Mouse (Mus musculus): ENCODE measurements around the gene Klhl10.

Gene Klhl10

GRCm38 (mm10) chr11:100408076-100408834 lies 33.5 kb upstream of the Klhl10 start:
- peak; percentile 85 for DNase-seq (ENCODE audit: low read depth, low spot score)

- no peak for DNase-seq (ENCODE audit: low read depth, low spot score)
These were observed 32.8 kb upstream of the Klhl10 start for GRCm38 (mm10) chr11:100408835-100409462.

GRCm38 (mm10) chr11:100409686-100410085 lies 32.0 kb upstream of the Klhl10 start:
- no peak for DNase-seq (ENCODE audit: low read depth, low spot score)

GRCm38 (mm10) chr11:100411736-100412135 lies 30.0 kb upstream of the Klhl10 start:
- peak; percentile 63 for DNase-seq (ENCODE audit: low read depth, low spot score)

- DNase-seq (ENCODE audit: low read depth, low spot score) = no peak
These were observed 28.2 kb upstream of the Klhl10 start for GRCm38 (mm10) chr11:100413541-100413940.

GRCm38 (mm10) chr11:100414021-100414913 lies 27.4 kb upstream of the Klhl10 start, which contains the start of gene P3h4:
TSS of gene P3h4 (minus strand) at chr11:100414836.
- DNase-seq (ENCODE audit: low read depth, low spot score) = peak; percentile 96

- DNase-seq (ENCODE audit: low read depth, low spot score) = peak; percentile 87
These were observed 26.5 kb upstream of the Klhl10 start, which contains the start of gene Fkbp10 for GRCm38 (mm10) chr11:100414914-100415822. TSS of gene Fkbp10 (plus strand) at chr11:100415697.

GRCm38 (mm10) chr11:100421537-100421936 lies 20.2 kb upstream of the Klhl10 start:
- no peak for DNase-seq (ENCODE audit: low read depth, low spot score)

- no peak for DNase-seq (ENCODE audit: low read depth, low spot score)
These were observed 17.9 kb upstream of the Klhl10 start for GRCm38 (mm10) chr11:100423836-100424235.

- DNase-seq (ENCODE audit: low read depth, low spot score) = peak; percentile 96
These were observed 15.9 kb upstream of the Klhl10 start for GRCm38 (mm10) chr11:100425851-100426250.

- no peak for DNase-seq (ENCODE audit: low read depth, low spot score)
These were observed 14.9 kb upstream of the Klhl10 start for GRCm38 (mm10) chr11:100426820-100427219.

- peak; percentile 20 for DNase-seq (ENCODE audit: low read depth, low spot score)
These were observed 13.0 kb upstream of the Klhl10 start for GRCm38 (mm10) chr11:100428612-100429199.

- DNase-seq (ENCODE audit: low read depth, low spot score) = no peak
These were observed 11.7 kb upstream of the Klhl10 start for GRCm38 (mm10) chr11:100430052-100430451.

- DNase-seq (ENCODE audit: low read depth, low spot score) = no peak
These were observed 9.7 kb upstream of the Klhl10 start for GRCm38 (mm10) chr11:100432002-100432401.

GRCm38 (mm10) chr11:100435678-100436246 lies 6.0 kb upstream of the Klhl10 start:
- DNase-seq (ENCODE audit: low read depth, low spot score) = no peak

- no peak for DNase-seq (ENCODE audit: low read depth, low spot score)
These were observed 3.8 kb upstream of the Klhl10 start for GRCm38 (mm10) chr11:100437901-100438300.

GRCm38 (mm10) chr11:100440691-100441522 lies 810 bp upstream of the Klhl10 start:
- peak; percentile 79 for DNase-seq (ENCODE audit: low read depth, low spot score)

- DNase-seq (ENCODE audit: low read depth, low spot score) = no peak
These were observed 908 bp downstream of the Klhl10 start for GRCm38 (mm10) chr11:100442625-100443024.

GRCm38 (mm10) chr11:100457247-100457646 lies 15.5 kb downstream of the Klhl10 start:
- no peak for DNase-seq (ENCODE audit: low read depth, low spot score)
